Mouse (Mus musculus) stomach, embryonic 16.5 days (tissue): ENCODE data around the gene Abcg4. TPM values are rescaled to one million over a fixed set of nuclear protein-coding genes. Genes with fewer than 3 reads are reported as not detected.

Experiments used
- ATAC-seq: fragments of 200-750 bp; cut with Nextera tagmentation; 2 replicates; pipeline ENCODE4 v1.8.0; 2017; ENCODE audit warnings: moderate number of reproducible peaks, moderate TSS enrichment; ENCODE audit not compliant: insufficient read depth, low FRiP score
- H3K27ac ChIP-seq: fragments of 300-500 bp; sonication (generic); 2 replicates; pipeline ENCODE4 v1.5.1; 2014; ENCODE audit warnings: low read length
- H3K27me3 ChIP-seq: fragments of 300-500 bp; sonication (generic); 2 replicates; pipeline ENCODE4 v1.6.1; 2014; ENCODE audit warnings: low read length, control low read depth, mixed read lengths; ENCODE audit not compliant: control insufficient read depth, insufficient read depth
- H3K36me3 ChIP-seq: fragments of 300-500 bp; sonication (generic); 2 replicates; pipeline ENCODE4 v1.6.1; 2014; ENCODE audit warnings: low read length; ENCODE audit not compliant: control insufficient read depth, insufficient read depth
- H3K4me1 ChIP-seq: fragments of 300-500 bp; sonication (generic); 2 replicates; pipeline ENCODE4 v1.6.1; 2014; ENCODE audit warnings: low read length, control low read depth, mixed read lengths; ENCODE audit not compliant: control insufficient read depth, insufficient read depth
- H3K4me2 ChIP-seq: fragments of 300-500 bp; sonication (generic); 2 replicates; pipeline ENCODE4 v1.6.1; 2014; ENCODE audit warnings: low read depth, low read length, mixed read lengths
- H3K4me3 ChIP-seq: fragments of 300-500 bp; sonication (generic); replicated peaks from 2 replicates; pipeline ENCODE4 v1.5.1; 2014; ENCODE audit warnings: mild to moderate bottlenecking, low read length
- H3K9ac ChIP-seq: fragments of 300-500 bp; sonication (generic); 2 replicates; pipeline ENCODE4 v1.6.1; 2014; ENCODE audit warnings: low read length
- H3K9me3 ChIP-seq: fragments of 300-500 bp; sonication (generic); replicated peaks from 2 replicates; pipeline ENCODE4 v1.6.1; 2016; ENCODE audit warnings: low read length, control low read depth; ENCODE audit not compliant: control insufficient read depth
- WGBS: fragments of 180-500 bp; shearing (Covaris S2); extraction: QIAGEN DNeasy Blood & Tissue Kit; methylation state at CpG from one replicate; pipeline ENCODE4 v1.1.7; 2014; 5-methylcytosine and 5-hydroxymethylcytosine counted together
- polyA plus RNA-seq: library from polyadenylated mRNA; unstranded; fragments of >200 nt; fragmentation: Nextera tagmentation; extraction: Ambion mirVana; gene quantifications from 2 replicates; pipeline ENCODE4 v1.2.1, GENCODE M21; 2015

The Abcg4 gene
- polyA plus RNA-seq, 1 experiment from 2014 or later = 5.2 TPM

DNA sequence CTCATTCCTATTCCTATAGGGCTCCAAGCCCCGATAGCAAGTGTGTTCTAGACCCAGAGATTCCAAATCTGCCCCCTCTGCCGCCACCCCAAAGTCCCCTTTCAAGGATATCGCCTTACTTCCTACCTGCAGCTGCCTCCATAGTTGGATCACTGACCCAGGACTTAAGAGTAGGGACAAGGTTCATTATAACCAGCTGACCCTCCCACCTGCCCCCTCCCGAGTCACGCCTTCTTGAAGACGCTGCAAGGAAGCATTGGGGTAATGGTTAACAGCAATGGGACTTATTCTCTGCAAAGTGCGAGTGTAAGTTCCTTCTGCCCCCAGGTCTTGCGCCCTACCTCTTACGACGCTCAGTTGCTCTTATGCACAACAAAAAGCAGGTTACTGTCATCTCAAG is 37.1 kb downstream of the Abcg4 start, which contains the start of gene Pdzd3:
Gene Pdzd3 (minus strand): TSS at position 158 of the 400 bp plus-strand sequence.
- no peaks in the 10 kb centered on the region for H3K36me3 ChIP-seq
- no peaks in the 10 kb centered on the region for H3K27me3 ChIP-seq
- H3K4me1 ChIP-seq = no peaks in the 10 kb centered on the region
- no peak within 1 kb of the TSS for H3K4me3 ChIP-seq
- H3K27ac ChIP-seq = no peak within 1 kb of the TSS
- no peak within 1 kb of the TSS for H3K9ac ChIP-seq
- 63% methylated on average over 10 of the region's 10 CpGs for WGBS
- no peak for ATAC-seq
- no peak within 1 kb of the TSS for H3K4me2 ChIP-seq
- no peaks in the 10 kb centered on the region for H3K9me3 ChIP-seq

GRCm38 (mm10) chr9:44250445-44250844 is 38.0 kb downstream of the Abcg4 start:
- Histone ChIP-seq H3K4me2 (no peak overlapping the region), H3K9me3 (no peaks in the 10 kb centered on the region), H3K4me3 (no peak overlapping the region), H3K27me3 (no peaks in the 10 kb centered on the region), H3K27ac (no peak overlapping the region), H3K9ac (no peak overlapping the region), H3K4me1 (no peaks in the 10 kb centered on the region), H3K36me3 (no peaks in the 10 kb centered on the region)
- WGBS = 63% methylated on average over 4 of the region's 4 CpGs
- no peak for ATAC-seq

DNA sequence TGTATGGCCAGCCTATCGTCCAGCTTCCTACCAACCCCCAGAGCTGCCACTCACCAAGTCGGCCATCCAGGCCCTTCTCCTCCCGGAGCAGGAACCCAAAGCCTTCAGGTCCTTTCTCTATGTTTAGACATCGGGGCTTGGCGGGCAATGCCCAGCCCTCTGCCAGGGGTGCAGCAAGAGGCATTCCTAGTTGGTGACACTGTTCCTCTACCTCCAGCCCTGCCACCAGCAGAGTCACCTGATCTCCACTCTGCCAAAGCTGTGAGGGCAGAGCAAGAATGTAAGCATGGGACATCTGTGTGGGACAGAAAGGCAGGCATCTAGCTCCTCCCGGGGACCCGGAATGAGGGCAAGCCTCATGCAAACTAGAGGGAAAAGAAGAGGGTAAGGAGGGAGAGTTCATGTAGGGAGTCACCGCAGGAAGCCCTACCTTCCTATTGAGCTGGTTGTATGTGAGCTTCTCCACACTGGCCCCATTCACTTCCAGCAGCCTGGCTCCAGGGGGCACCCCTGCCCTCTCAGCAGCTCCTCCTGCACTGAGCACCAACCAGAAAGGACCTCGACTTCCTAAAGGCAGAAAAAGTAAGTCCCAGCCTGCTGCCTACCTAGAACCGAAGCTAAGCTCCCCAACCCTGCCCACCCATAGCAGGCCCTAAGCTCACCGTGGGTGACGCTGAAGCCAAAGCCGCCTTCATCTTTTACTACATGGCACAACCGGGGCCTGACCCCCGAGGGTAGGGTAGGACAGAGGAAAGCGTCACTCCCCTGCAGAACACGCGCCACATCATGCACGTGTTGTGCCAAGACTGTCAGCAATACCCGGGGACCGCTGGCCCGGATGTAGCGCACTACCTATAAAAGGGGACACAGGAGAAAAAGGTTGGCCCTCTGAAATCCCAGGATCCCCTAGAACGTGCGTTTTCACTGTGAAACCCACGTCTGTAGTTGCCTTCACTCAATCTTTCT is 39.0 kb downstream of the Abcg4 start:
- Histone ChIP-seq H3K36me3 (no peaks in the 10 kb centered on the region), H3K4me2 (peak overlapping the region; percentile 35; the same call in 1 of the 2 replicates), H3K9me3 (no peaks in the 10 kb centered on the region), H3K4me1 (no peaks in the 10 kb centered on the region), H3K4me3 (no peak overlapping the region), H3K27me3 (no peaks in the 10 kb centered on the region), H3K27ac (no peak overlapping the region), H3K9ac (peak overlapping the region; percentile 54)
- 38% methylated on average over 26 of the region's 26 CpGs for WGBS
- peak; percentile 81 for ATAC-seq

- Histone ChIP-seq H3K36me3 (no peaks in the 10 kb centered on the region), H3K27me3 (no peaks in the 10 kb centered on the region), H3K9me3 (no peaks in the 10 kb centered on the region), H3K4me1 (no peaks in the 10 kb centered on the region), H3K27ac (no peak overlapping the region), H3K9ac (no peak overlapping the region), H3K4me2 (no peak overlapping the region), H3K4me3 (no peak overlapping the region)
- 73% methylated on average over 6 of the region's 6 CpGs for WGBS
- no peak for ATAC-seq
These were observed 40.5 kb downstream of the Abcg4 start for GRCm38 (mm10) chr9:44247907-44248306.

GRCm38 (mm10) chr9:44243621-44244020 is 44.8 kb downstream of the Abcg4 start:
- Histone ChIP-seq H3K4me2 (no peak overlapping the region), H3K9me3 (no peaks in the 10 kb centered on the region), H3K27me3 (no peaks in the 10 kb centered on the region), H3K27ac (no peak overlapping the region), H3K9ac (no peak overlapping the region), H3K4me1 (peaks cover 5% of the 10 kb centered on the region; the same call in 1 of the 2 replicates), H3K36me3 (no peaks in the 10 kb centered on the region), H3K4me3 (no peak overlapping the region)
- no peak for ATAC-seq
- WGBS = 50% methylated on average over 2 of the region's 2 CpGs

- ATAC-seq = no peak
- Histone ChIP-seq H3K4me1 (peaks cover 5% of the 10 kb centered on the region; the same call in 1 of the 2 replicates), H3K9ac (no peak overlapping the region), H3K4me3 (no peak overlapping the region), H3K27me3 (no peaks in the 10 kb centered on the region), H3K36me3 (no peaks in the 10 kb centered on the region), H3K9me3 (no peaks in the 10 kb centered on the region), H3K27ac (no peak overlapping the region), H3K4me2 (no peak overlapping the region)
- 63% methylated on average over 9 of the region's 9 CpGs for WGBS
These were observed 47.0 kb downstream of the Abcg4 start for GRCm38 (mm10) chr9:44241418-44241817.

- peaks cover 5% of the 10 kb centered on the region; the same call in 1 of the 2 replicates for H3K4me1 ChIP-seq
- whole genome bisulfite sequencing = 55% methylated on average over 5 of the region's 5 CpGs
- ATAC-seq = no peak
- H3K9ac ChIP-seq = 0 out of 2 replicates have a peak overlapping the region, but pooled peaks have one; percentile 17
- H3K27ac ChIP-seq = no peak overlapping the region
- H3K9me3 ChIP-seq = no peaks in the 10 kb centered on the region
- no peaks in the 10 kb centered on the region for H3K36me3 ChIP-seq
- H3K4me3 ChIP-seq = no peak overlapping the region
- no peaks in the 10 kb centered on the region for H3K27me3 ChIP-seq
- no peak overlapping the region for H3K4me2 ChIP-seq
These were observed 47.5 kb downstream of the Abcg4 start for GRCm38 (mm10) chr9:44240911-44241310.

DNA sequence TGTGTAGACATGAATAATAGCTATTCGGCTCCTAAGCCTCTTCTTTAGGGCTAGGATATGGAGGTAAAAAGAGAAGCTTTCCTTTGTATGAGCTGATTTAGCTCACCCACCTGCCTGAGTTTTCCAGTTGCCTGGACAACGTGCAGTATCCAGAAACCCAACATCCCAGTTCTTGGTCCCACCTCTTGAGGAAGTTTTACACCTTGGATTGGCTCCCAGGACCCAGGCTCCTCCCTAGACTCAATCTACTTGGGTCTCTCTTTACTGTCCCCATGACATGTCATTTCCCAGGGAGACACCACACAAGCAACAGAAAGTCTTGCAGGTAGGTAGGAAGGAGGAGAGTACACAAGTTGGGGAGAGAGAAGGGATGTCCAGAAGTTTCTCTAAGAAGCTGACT is 48.0 kb downstream of the Abcg4 start, which contains the start of gene Ccdc153:
Gene Ccdc153 (plus strand): TSS at position 278 of the 400 bp plus-strand sequence.
- Histone ChIP-seq H3K9me3 (no peaks in the 10 kb centered on the region), H3K36me3 (no peaks in the 10 kb centered on the region), H3K4me3 (no peak within 1 kb of the TSS), H3K27ac (no peak within 1 kb of the TSS), H3K4me2 (no peak within 1 kb of the TSS), H3K9ac (0 out of 2 replicates have a peak within 1 kb of the TSS, but pooled peaks have one; percentile 17), H3K4me1 (peaks cover 5% of the 10 kb centered on the region; the same call in 1 of the 2 replicates), H3K27me3 (no peaks in the 10 kb centered on the region)
- 39% methylated on average over 2 of the region's 2 CpGs for whole genome bisulfite sequencing
- ATAC-seq = no peak

DNA sequence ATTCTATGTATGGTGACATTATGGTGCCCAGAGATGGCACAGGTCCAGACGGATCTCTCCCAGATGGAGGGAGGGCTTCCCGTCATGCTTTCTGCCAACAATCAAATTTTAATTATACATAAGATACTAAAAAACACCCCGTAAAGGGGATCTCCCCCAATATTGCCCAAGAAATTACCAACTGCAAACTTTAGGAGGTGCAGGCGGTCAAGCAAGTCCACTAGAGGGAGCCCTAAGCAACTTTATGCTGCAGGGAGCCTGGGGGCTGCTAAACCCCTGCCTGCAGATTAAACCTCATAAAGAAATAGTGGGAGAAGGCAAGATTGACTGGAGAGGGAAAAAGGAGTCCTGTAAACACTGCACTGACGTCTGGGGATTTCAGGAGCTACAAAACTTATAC is 49.0 kb downstream of the Abcg4 start:
- Histone ChIP-seq H3K4me1 (peaks cover 5% of the 10 kb centered on the region; the same call in 1 of the 2 replicates), H3K9me3 (no peaks in the 10 kb centered on the region), H3K36me3 (no peaks in the 10 kb centered on the region), H3K27ac (no peak overlapping the region), H3K4me3 (no peak overlapping the region), H3K4me2 (no peak overlapping the region), H3K27me3 (no peaks in the 10 kb centered on the region), H3K9ac (no peak overlapping the region)
- 10% methylated on average over 5 of the region's 5 CpGs for WGBS
- no peak for ATAC-seq
